Mouse (Mus musculus): ENCODE results near the gene Tex101.
A peak's percentile ranks its signal among the peaks of the same experiment; 100 is the strongest.

GRCm38 (mm10) chr7:24619671-24620397 is 56.6 kb downstream of the Tex101 start:
- TF ChIP-seq POLR2A (IDR thresholded peaks at IDR 0.05; ENCODE audit: extremely low read depth, insufficient read depth, low read length), result no peak
- TF ChIP-seq CTCF (IDR thresholded peaks at IDR 0.05; ENCODE audit: low read depth, low read length), result 0 out of 2 replicates have a peak, but pooled peaks have one; percentile 1

Measured in liver, adult 2 months (tissue).